13 mouse cellular contexts compared by ENCODE assay signal in the genomic region with DNA sequence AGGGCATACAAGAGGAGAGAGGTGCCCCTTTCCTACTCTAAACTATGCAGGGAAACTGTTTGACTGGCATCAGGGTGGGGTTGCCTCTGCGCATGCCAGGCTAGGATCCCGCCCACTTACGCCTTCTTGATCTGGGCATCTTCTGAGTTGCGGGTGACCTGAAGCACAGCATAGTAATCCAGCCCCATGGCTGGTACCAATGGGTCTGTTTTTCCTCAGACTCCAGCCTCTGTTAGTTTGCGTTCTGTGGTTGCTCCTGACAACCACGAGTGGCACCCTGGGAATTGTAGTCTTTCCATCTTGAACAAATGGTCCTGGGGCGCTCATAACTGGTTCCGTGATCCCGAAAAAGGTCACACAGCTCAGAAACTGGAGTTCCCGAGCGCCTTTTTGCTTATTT. TPM values are rescaled to one million over a fixed set of nuclear protein-coding genes. Genes with fewer than 3 reads are reported as not detected.
A peak's percentile ranks its signal among the peaks of the same experiment; 100 is the strongest.
DNase-seq lines count a peak whose midpoint lies in the region; ATAC-seq and TF ChIP-seq lines count a peak whose summit lies in the region.
"Had no signal": no experiment of that assay in that cellular context is flagged by ENCODE, and none has a peak within 500 bp of the region (broad histone marks: within the 10 kb centered on the region; RNA-seq: fewer than 3 reads in every experiment).

TSS of gene Dnajb13 (minus strand) at position 388 of the 400 bp plus-strand sequence.

- no peak within 1 kb of the TSS for H3K4me3 ChIP-seq in intestine, embryonic 14.5 days (ENCODE audit: low read depth, low read length)
- no peak within 1 kb of the TSS for H3K4me3 ChIP-seq in intestine, embryonic 15.5 days (replicated peaks)
- H3K4me3 ChIP-seq in forebrain, postnatal 0 days (ENCODE audit: low read depth, low read length) = peak within 1 kb of the TSS; percentile 3; the same call in 1 of the 2 replicates
- H3K4me3 ChIP-seq in midbrain, embryonic 16.5 days (ENCODE audit: low read depth, low read length) = no peak within 1 kb of the TSS
- H3K4me3 ChIP-seq: limb, embryonic 15.5 days; megakaryocyte, embryonic 14.5 days had no signal

- H3K9ac ChIP-seq in intestine, embryonic 14.5 days (ENCODE audit: low read length) = no peak within 1 kb of the TSS
- H3K9ac ChIP-seq in intestine, embryonic 15.5 days = no peak within 1 kb of the TSS
- no peak within 1 kb of the TSS for H3K9ac ChIP-seq in forebrain, postnatal 0 days
- H3K9ac ChIP-seq in midbrain, embryonic 16.5 days (ENCODE audit: low read depth, low read length) = no peak within 1 kb of the TSS
- H3K9ac ChIP-seq: limb, embryonic 15.5 days had no signal

- no peak for TF ChIP-seq CTCF in forebrain, postnatal 0 days (IDR thresholded peaks at IDR 0.05; ENCODE audit: low read depth)

- no peaks in the 10 kb centered on the region for H3K9me3 ChIP-seq in intestine, embryonic 14.5 days (ENCODE audit: control insufficient read depth, low read length)
- no peaks in the 10 kb centered on the region for H3K9me3 ChIP-seq in intestine, embryonic 15.5 days
- no peaks in the 10 kb centered on the region for H3K9me3 ChIP-seq in forebrain, postnatal 0 days (ENCODE audit: low read length)
- H3K9me3 ChIP-seq in midbrain, embryonic 16.5 days (replicated peaks; ENCODE audit: control insufficient read depth, low read length, poor library complexity, severe bottlenecking) = no peaks in the 10 kb centered on the region
- H3K9me3 ChIP-seq: limb, embryonic 15.5 days; megakaryocyte, embryonic 14.5 days had no signal

- H3K27ac ChIP-seq in intestine, embryonic 14.5 days (ENCODE audit: low read depth) = no peak within 1 kb of the TSS
- H3K27ac ChIP-seq in intestine, embryonic 15.5 days = no peak within 1 kb of the TSS
- no peak within 1 kb of the TSS for H3K27ac ChIP-seq in forebrain, postnatal 0 days (ENCODE audit: low read depth, low read length)
- no peak within 1 kb of the TSS for H3K27ac ChIP-seq in midbrain, embryonic 16.5 days (ENCODE audit: low read length)
- H3K27ac ChIP-seq: limb, embryonic 15.5 days had no signal

- no peaks in the 10 kb centered on the region for H3K36me3 ChIP-seq in intestine, embryonic 14.5 days (ENCODE audit: control insufficient read depth, insufficient read depth, low read length)
- H3K36me3 ChIP-seq in intestine, embryonic 15.5 days = no peaks in the 10 kb centered on the region
- no peaks in the 10 kb centered on the region for H3K36me3 ChIP-seq in forebrain, postnatal 0 days (ENCODE audit: insufficient read depth)
- H3K36me3 ChIP-seq in midbrain, embryonic 16.5 days (ENCODE audit: control insufficient read depth, insufficient read depth, low read length) = no peaks in the 10 kb centered on the region
- H3K36me3 ChIP-seq: limb, embryonic 15.5 days had no signal

- WGBS in intestine, embryonic 14.5 days = 50% methylated on average over 11 of the region's 11 CpGs
- WGBS in intestine, embryonic 15.5 days = 45% methylated on average over 11 of the region's 11 CpGs
- 52% methylated on average over 11 of the region's 11 CpGs for WGBS in forebrain, postnatal 0 days
- 48% methylated on average over 11 of the region's 11 CpGs for WGBS in midbrain, embryonic 16.5 days

- no peak for DNase-seq in intestine, embryonic 14.5 days (ENCODE audit: low spot score)
- peak; percentile 68 for DNase-seq in ZHBTc4 (ENCODE audit: low read depth, low spot score)
- DNase-seq in forebrain, postnatal 0 days = peak; percentile 39
- no peak for DNase-seq in Muller cell, postnatal 12 days (ENCODE audit: inconsistent ontology term)
- no peak for DNase-seq in gastrocnemius, postnatal 25 days
- DNase-seq in ovary, postnatal 14 days (ENCODE audit: low spot score) = no peak
- DNase-seq: adrenal gland, postnatal 14 days; cerebellum, postnatal 14 days; thymus, postnatal 4 days had no signal

- H3K27me3 ChIP-seq in intestine, embryonic 14.5 days (replicated peaks; ENCODE audit: control insufficient read depth, insufficient read depth, low read length) = no peaks in the 10 kb centered on the region
- no peaks in the 10 kb centered on the region for H3K27me3 ChIP-seq in intestine, embryonic 15.5 days (replicated peaks)
- no peaks in the 10 kb centered on the region for H3K27me3 ChIP-seq in forebrain, postnatal 0 days (ENCODE audit: insufficient read depth, low read length)
- H3K27me3 ChIP-seq in midbrain, embryonic 16.5 days (ENCODE audit: control insufficient read depth, insufficient read depth, low read depth, low read length) = no peaks in the 10 kb centered on the region
- H3K27me3 ChIP-seq: limb, embryonic 15.5 days had no signal

- ATAC-seq in intestine, embryonic 14.5 days (replicated peaks; ENCODE audit: low FRiP score, low TSS enrichment, low read depth) = peak; percentile 32; the same call in 1 of the 2 replicates
- no peak for ATAC-seq in intestine, embryonic 15.5 days
- peak; percentile 87 for ATAC-seq in forebrain, postnatal 0 days
- ATAC-seq in midbrain, embryonic 16.5 days = peak; percentile 71

- no peak within 1 kb of the TSS for H3K4me2 ChIP-seq in intestine, embryonic 14.5 days (ENCODE audit: low read length)
- H3K4me2 ChIP-seq in intestine, embryonic 15.5 days (replicated peaks) = no peak within 1 kb of the TSS
- peak within 1 kb of the TSS; percentile 29 for H3K4me2 ChIP-seq in forebrain, postnatal 0 days (ENCODE audit: low read depth)
- peak within 1 kb of the TSS; percentile 1 for H3K4me2 ChIP-seq in midbrain, embryonic 16.5 days (ENCODE audit: low read length)
- H3K4me2 ChIP-seq: limb, embryonic 15.5 days had no signal

- no peaks in the 10 kb centered on the region for H3K4me1 ChIP-seq in intestine, embryonic 14.5 days (replicated peaks; ENCODE audit: control insufficient read depth, insufficient read depth, low read length)
- no peaks in the 10 kb centered on the region for H3K4me1 ChIP-seq in intestine, embryonic 15.5 days (replicated peaks)
- H3K4me1 ChIP-seq in forebrain, postnatal 0 days (ENCODE audit: insufficient read depth) = no peaks in the 10 kb centered on the region
- H3K4me1 ChIP-seq in midbrain, embryonic 16.5 days (ENCODE audit: control insufficient read depth, insufficient read depth, low read length) = no peaks in the 10 kb centered on the region

RNA-seq across cellular contexts. Expression of gene Dnajb13, which starts in this region (rescaled TPM):
- polyA plus RNA-seq in intestine, embryonic 14.5 days (2014; fragmentation: Nextera tagmentation; extraction: Ambion mirVana) = 0.24 and 0.26 TPM in 2 replicates
- 0.28 and 0.41 TPM in 2 replicates for polyA plus RNA-seq in intestine, embryonic 15.5 days (2015; fragmentation: Nextera tagmentation; extraction: Ambion mirVana)
- 3.4 TPM in 2 replicates for total RNA-seq in forebrain, postnatal 0 days (2014; rRNA removed)
- polyA plus RNA-seq in forebrain, postnatal 0 days (2015; fragmentation: Nextera tagmentation; extraction: Ambion mirVana) = 4.0 and 7.0 TPM in 2 replicates
- 3.9 and 4.4 TPM in 2 replicates for polyA plus RNA-seq in midbrain, embryonic 16.5 days (2015; fragmentation: Nextera tagmentation; extraction: Ambion mirVana)
- total RNA-seq in gastrocnemius, postnatal 25 days (2021) = not detected

Comparison
In these comparisons a context has a peak if more than half of its experiments do, and no peak if none do; other contexts are left out.
1. Peak in ATAC-seq in intestine, embryonic 14.5 days; RNA of the gene not detected or under 1 TPM.
2. DNase-seq: peak in ZHBTc4 (single experiment) and forebrain, postnatal 0 days (single experiment); none in intestine, embryonic 14.5 days (single experiment), Muller cell, postnatal 12 days (single experiment), gastrocnemius, postnatal 25 days (single experiment) and ovary, postnatal 14 days (single experiment).
3. H3K4me2 ChIP-seq: peak in forebrain, postnatal 0 days (single experiment) and midbrain, embryonic 16.5 days (single experiment); none in intestine, embryonic 14.5 days (single experiment) and intestine, embryonic 15.5 days (single experiment).